Mouse (Mus musculus) frontal cortex, postnatal 14 days (tissue): ENCODE results near the gene Epn3.

Source experiments
- DNase-seq, 2 experiments: peaks; one replicate each; pipeline ENCODE4 v3.0.0; 2022; ENCODE audit warnings: low spot score in 2 of 2

The Epn3 gene

DNA sequence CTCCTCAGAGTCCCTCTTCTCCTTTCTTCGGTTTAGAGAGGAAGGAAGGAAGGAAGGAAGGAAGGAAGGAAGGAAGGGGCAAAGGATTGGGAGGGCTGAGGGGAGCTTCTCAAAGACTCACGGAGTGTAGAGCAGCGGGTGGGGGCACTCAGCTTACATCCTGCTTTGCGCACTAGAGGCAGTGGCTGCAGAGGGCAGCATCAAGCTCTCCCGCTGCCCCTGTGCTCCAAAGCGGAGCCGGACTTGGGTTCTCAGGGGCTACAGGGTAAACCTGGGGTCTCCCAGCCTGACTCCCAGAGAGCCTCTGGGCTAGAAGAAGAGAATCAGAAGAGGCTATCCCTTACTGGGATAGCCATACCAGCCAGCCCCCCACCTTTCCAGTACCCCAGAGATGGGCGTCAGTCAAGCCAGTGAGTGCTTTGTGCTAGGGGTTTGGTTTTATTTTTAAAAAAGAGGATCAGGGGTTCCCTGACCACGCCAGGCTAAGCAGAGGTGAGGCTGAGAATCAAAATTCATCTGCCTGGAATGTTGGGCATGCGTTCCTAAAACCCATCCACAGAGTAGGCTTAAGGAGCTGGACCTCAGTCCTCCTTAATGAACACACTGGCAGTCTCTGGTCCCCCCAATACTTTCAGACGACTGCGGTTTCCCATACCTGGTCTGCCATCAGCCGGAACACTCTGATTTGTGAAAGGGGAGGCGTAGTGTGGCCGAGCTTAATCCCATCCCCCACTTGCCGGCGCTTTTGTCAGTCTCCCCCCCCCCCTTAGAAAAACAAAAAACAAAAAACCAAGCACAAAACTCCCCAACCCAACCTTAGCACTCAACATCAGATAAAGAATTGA is 27.8 kb downstream of the Epn3 start:
- DNase-seq: no peak

DNA sequence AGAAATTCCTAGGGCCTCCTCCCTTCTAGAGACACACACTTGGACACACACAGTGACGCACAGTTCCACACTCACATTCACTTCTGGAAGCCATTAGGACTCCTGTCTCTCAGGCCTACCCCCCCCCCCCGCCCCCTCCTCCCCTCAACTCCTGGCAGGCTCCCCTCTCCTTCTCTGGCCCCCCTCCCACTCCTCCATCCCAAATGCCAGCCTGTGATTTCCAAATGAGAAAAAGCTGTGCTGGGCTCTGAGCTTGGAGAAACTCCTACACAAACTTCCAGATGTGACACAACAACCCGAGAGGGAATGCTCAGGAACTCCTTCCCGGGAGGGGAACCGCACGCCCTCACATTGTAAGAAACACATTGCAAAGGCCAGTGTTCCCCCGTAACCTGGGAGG is 29.4 kb downstream of the Epn3 start:
- no peak for DNase-seq

DNA sequence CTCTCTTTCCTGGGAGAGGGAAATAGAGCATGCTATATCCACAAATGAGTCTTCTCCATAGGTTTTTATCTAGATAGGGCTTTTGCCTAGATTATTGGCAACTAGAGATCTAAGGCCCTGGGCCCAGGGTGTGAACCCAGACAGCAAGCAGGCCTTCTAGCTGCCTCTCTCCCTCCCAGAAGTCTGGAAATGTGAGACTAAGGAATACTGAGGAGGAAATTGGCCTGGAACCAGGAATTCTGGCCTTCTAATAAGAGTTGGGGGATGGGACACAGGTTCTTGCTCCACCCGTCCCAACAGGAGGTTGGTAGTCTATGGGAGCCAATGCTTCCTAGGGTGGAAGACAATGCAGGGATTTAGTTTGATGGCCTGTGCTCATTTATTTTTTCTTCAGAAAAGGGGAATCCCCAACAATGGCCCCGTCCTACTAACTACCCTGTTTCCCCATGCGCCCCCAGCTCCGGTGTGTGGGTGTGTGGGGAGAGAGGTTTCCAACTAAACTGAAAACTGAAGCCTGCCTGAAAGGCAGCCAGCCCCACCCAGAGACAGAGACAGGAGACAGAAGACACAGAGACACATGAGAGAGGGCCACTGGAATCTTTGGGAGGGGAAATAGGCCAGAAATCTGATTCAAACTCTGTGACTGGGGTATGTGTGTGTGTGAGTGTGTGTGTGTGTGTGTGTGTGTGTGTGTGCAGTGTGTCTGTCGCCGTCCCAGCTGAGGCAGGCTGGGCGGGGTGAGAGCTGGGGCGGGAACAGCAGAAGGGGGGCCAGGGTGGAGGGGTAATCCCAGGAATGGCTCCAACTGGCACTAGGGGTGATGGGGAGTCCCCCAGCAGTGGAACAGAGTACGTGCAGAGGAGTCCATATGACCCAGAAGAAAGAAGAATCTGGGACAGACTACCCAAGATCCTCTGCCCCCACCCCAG is 30.4 kb downstream of the Epn3 start:
- no peak for DNase-seq

DNA sequence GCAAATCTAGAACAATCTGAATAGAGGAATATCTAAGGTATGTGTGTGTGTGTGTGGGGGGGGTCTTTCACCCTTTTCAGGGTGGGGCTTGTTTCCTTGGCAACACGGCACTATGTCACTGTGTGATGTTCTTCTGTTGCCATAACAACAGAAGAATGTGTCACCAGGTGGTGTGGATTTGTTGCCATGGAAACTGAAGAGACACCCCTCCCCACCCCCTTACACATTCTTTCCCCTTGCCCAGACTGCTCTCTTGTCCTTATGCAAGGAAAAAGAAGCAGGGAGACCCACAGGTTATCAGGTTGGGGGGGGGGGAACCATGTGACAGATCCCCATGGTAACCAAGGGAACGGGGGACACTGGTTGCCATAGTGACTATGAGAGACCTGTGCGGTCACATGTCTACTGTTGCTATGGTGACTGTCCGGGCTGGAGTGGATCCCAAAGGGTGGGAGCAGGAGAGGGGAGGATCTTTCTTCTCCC is 31.2 kb downstream of the Epn3 start:
- peak; percentile 62 to 80 for DNase-seq

DNA sequence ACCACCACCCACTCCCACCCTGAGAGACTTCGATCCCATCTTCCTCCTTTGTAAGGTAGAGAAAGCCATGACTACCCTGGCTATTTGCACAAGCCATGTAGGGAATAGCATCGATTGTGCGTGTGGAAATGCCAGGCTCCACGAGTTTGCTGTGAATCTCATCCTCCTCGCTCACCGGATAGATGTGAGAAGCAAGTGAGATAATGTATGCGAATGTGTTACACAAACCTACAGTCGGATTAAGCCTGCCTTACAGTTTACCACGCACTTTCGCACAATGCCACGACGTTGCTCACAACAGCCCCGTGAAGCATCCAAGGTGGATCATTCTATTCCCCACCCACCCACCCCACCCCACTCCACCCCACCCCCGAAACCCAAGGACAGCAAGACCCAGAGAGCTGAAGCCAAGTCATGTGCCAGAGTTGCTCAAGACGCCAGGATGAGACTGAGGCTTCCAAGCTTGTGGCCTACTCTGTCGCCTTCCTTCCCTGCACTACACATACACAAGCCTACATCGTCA is 33.4 kb downstream of the Epn3 start:
- DNase-seq: no peak

DNA sequence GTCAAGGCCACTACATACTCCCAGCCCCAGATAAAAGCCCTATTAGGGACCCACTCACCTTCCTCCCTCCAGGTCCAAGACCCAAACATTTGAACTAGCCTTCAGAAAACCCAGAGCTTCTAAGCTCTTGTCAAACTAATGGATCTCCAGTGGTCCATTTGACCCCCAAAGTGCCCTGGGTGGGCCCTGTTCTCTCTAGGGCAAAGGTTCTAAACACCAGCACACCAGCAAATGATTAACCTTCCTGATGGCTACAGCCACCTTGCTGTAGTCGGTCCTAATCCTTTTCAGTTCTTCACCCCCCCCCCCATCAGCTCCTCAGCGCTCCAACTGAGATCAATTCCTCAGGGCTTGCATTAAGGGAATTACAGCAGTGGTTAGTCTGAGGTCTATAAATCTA is 35.6 kb downstream of the Epn3 start:
- DNase-seq: no peak

DNA sequence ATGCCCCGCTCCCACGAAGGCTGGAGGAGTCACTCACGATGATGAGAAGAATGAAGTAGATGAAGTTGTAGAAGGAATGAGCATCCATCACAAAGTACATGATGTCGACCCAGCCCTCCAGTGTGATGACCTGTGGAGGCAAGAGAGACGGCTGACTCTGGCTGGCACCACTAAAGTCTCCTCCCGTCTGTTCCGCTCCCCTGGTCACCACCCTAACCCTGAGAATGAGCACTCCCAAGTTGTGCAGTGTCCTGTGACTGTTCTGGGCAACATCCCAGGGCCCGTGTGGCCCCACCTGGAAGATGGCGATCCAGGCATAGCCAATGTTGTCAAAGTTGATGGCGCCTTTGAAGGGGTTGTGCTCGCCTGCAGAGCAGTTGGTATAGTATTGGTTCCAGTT is 37.9 kb downstream of the Epn3 start:
- DNase-seq: no peak

DNA sequence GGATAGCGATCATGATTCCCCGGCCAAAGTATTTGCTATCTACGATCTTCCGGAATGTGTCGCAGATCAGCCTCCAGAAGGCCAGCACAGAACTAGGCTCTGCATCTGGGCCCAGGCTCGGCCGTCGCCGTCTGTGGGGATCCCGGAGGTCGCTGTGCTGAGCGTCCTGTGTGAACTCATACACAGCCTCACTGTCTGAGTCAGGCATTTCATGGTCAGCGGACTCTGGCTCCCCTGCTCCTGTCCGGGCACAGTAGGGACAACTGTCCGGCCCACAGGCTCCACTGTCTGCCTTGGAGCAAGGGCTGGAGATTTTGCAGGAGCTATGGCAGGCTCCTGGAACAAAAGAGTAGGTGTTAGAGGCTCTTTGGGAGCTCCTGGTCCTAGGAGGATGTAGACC is 42.8 kb downstream of the Epn3 start:
- DNase-seq: no peak

DNA sequence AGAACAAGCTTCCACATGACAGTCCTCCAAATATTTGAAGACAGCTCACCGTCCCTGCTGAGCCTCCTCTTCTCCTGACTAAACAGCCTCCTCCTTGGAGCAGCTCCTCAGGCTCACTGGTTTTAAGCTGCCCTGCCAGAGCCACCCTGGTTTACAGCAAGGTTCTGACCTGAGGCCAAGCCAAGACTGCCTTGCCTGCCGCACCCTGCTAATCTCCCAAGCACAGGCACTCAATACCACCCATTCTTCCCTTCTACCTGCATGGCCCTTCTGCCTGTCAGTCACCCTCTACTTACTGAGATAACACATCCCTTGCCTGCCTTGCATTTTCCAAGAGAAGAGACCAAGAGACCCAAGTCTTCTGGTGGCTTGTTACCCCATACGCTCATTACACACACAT is 43.4 kb downstream of the Epn3 start:
- DNase-seq: no peak

DNA sequence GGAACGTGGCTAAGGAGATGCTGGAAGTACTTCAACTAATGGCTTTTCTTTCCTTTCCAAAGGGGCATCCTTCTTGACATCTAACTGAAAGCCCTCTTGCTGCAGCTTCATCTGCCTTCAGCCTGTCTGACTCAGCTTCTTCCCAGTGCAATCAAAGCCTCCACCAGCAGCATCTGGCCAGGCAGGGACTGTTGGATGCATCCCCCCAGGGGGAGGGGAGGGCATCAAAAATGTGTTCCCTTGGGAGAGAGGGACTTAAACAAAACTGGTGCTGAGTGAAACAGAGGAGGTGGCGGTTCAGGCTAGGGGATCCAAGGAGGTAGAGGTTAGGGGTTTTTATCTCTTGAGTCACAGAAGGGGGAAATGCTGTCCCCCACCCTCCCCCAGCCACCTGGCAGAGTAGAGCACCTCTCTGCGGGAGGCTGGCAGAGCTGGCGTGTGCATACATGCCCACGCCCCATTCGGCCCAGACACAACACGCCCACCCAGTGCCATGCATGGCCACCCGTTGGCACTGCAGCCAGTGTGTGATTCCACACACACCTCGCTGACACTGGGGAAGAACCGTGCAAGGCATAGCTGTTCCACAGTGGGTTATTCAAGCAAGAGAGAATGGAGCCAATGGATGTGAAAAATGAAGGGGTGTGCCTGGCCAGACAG is 44.5 kb downstream of the Epn3 start:
- no peak for DNase-seq

DNA sequence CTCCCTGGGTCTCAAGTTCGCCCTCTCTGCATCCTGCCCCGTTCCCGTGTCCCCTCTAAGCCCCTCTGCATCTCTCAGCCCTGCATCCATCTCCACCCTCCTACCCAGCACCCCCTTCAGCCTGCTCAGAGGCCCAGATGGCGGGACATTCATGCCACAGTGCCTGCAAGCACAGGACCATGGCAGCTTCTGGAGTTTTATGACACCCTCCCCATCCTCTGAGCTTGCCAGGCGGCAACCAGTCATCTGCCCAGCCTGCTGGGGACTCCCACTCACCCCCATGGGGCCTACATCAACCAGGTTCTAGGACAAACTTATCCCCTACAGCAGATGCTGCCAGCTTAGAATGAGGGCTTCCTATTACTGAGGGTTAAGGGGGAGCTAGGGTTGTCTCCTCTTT is 45.0 kb downstream of the Epn3 start:
- DNase-seq: no peak

DNA sequence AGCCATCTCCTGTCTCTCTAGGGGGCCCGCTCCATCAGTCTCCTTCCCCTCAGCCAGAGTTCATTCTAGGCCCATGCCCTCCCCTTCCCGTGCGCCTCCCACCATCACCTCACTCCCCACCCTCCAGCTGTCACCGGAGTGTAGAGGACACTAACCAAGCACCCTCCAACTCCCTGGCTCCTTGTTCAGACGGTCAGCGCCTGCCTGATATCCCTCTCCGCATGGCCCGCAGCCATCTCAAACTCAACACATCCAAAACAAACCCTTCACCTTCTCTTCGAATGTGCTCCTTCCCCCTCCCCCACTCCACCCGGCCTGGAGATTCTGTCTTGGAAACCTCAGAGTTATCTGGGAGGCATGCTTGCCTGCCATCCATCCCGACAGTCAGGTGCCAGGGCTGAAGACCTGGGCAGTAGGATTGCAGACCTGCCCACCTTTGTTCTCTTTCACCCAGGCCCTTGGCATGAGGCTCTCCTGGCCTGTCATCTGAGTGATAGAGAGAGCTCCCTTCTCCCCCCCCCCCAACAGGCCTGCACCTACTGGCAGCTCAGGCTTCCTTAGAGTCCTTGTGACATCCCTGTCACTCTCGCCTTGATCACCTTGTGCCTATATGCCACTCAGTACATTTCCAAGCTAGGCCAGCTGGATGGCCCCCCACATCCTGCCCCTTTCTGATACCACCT is 48.5 kb downstream of the Epn3 start:
- no peak for DNase-seq

DNA sequence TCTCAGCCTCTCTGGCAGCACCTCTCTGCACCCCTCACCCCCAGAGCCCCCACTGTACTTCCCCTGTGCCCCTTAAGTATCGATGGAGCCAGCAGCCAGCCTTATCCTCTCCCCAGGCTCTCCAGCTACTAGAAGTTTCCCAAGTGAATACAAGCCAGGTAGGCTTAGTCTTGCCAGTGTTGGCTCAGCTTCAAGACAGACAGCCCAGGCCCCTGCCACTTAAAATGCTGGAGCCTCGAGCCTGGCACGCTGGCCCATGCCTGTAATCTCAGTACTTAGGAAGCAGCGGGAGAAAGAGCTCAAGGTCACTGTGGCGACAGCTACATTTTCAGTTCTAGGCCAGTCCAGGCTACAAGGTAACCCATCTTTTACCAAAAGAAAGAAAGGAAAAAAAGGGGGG is 49.9 kb downstream of the Epn3 start:
- no peak for DNase-seq

DNA sequence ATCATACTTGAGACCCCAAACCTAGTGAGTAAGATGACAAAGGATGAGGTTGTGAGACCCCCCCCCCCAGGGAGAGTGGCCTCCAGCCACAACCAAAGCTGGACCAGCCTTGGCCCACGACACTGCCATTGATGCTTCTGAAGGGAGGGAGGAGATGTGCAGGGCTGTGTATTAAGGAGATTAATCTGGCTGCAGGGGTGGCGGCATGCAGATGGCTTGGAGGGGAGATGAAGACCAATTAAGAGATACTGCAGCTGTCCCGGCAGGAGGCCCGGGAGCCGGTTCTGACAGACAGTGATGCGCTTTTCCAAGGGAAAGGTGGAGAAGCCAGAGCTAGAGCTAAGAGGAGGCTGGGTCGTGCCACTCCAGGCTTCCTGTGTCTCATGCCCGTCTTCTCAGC is 50.5 kb downstream of the Epn3 start:
- DNase-seq: no peak

DNA sequence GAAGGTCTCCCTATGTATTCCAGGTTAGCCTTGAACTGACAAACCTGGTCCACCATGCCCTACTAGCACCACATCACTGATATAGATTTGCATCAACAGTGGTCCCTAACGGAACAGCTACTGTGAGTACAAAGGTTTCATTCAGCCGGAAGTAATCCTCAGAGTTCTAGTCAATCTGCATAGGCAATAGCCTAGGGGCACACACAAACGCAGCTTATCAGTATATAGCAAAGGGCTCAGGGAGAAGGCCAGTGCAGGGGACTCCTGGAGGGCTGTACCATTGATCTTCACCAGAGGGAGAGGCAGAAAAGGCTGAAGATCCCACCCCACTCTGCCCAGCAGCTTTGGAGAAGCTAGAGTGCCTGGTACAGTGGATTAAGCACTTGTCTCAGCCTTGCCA is 52.8 kb downstream of the Epn3 start:
- no peak for DNase-seq

DNA sequence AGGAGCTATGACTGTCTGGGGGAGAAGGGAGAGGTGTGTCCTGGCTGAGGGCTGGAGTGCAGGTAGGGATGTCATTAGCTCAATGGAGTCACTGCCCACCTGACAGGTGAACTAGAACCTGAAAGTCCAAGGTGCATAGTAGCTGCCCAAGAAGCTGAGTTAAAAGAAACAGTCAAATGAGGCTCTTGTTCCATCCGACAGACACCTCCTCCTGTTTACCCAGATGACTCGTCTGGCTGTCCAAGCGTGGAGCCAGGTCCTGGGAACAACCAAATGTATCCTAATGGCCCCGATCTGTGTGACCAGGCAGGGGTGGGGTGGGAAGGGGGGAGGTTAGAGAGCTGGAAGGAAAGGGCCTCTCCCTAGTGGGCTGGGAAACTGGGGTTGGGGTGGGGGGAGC is 54.5 kb downstream of the Epn3 start:
- no peak for DNase-seq

DNA sequence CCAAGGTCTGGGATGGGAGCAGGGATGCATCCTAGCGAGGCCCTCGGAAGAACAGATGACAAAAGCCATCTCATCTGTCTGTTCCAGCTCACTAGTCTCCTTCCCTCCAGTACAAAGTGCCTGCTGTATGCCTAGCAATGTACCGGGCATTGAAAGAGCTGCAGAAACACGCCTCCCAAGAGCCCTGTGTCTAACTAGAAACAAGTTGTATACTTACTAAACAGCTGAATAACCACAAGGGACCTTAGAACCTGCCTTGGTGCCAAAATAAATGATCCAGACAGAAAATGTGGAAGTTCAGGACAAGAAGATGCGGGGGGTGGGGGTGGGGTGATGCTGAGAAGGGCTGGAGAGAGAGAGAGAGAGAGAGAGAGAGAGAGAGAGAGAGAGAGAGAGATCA is 54.9 kb downstream of the Epn3 start:
- DNase-seq: no peak

DNA sequence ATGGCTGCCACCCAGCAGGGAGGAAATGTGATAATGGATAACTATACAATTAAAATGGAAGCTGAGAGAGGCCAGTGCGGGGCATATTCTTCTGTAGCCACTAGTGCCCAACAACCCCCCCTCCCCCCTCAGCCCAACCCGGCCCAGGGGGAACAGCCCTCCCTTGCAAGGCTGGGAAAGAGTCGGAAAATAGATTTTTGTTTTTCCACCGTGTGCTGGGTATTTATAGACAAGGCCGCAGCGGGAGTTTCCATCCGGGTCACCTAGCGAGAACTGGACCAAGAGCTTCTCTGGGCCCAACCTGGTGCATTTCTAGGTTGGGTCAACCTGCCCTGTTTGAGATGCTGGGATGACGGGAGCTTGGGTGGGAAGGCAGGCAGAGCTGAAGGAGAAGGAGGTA is 58.0 kb downstream of the Epn3 start:
- DNase-seq: no peak

DNA sequence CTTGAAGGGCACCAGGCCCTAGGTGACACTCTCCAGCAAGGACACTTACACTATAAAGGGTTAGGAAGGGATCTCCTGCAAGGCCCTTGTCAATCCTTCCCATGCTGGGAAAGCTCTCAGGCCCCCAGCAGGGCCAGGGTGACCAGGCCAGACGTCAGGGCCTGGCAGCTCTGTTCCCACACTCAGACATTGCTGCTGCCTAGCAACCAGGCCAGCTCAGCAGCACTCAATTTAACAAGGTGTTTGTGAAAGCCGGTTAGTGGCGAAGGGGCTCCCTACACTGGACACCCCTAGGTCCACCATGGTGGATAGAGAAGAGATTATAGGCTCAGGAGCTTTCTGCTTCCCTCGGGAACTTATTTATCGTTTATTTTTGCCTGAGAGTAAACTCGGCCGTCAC is 58.7 kb downstream of the Epn3 start:
- no peak for DNase-seq

DNA sequence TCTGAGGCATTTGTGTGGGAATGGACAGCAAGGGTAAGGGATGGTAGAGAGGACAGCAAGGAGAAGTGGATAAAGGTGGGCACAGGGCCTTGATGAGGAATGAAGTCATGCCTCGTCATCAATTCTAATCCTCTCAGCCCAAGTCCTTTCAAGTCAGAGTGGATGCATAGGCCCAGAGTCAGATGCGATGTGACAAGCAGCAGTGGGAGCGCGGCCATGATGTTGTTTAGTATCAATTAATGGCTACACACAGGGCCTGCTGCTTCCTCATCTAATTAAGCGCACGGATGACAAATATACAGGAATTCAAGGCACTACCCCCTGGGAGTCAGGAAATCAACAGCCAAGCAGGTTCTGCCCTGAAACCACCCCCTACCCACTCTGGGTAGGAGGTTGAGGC is 59.4 kb downstream of the Epn3 start:
- DNase-seq: no peak
